Mouse (Mus musculus) liver, embryonic 16.5 days (tissue): ENCODE measurements at regions not wholly inside any gene's neighbourhood (a gene's known extent, or its start where the extent isn't known, plus 50 kb on each side); places are given as distances from the start of the nearest gene placed in this dataset.

Experiments used
- ATAC-seq: fragments of 200-750 bp; cut with Nextera tagmentation; 2 replicates; pipeline ENCODE4 v1.8.0; 2017; ENCODE audit warnings: low read depth, mild to moderate bottlenecking, moderate number of reproducible peaks, moderate library complexity
- H3K27ac ChIP-seq: fragments of 300-500 bp; sonication (generic); 2 replicates; pipeline ENCODE4 v1.5.1; 2014; ENCODE audit warnings: mild to moderate bottlenecking, low read length
- H3K27me3 ChIP-seq: fragments of 300-500 bp; sonication (generic); 2 replicates; pipeline ENCODE4 v1.6.1; 2014; ENCODE audit warnings: low read depth, low read length, mixed read lengths; ENCODE audit not compliant: control insufficient read depth, insufficient read depth
- H3K36me3 ChIP-seq: fragments of 300-500 bp; sonication (generic); 2 replicates; pipeline ENCODE4 v1.6.1; 2014; ENCODE audit warnings: mild to moderate bottlenecking; ENCODE audit not compliant: control insufficient read depth, insufficient read depth
- H3K4me1 ChIP-seq: fragments of 300-500 bp; sonication (generic); 2 replicates; pipeline ENCODE4 v1.6.1; 2014; ENCODE audit warnings: low read depth, low read length, mixed read lengths; ENCODE audit not compliant: control insufficient read depth
- H3K4me2 ChIP-seq: fragments of 300-500 bp; sonication (generic); 2 replicates; pipeline ENCODE4 v1.6.1; 2014; ENCODE audit warnings: low read depth, low read length, mixed read lengths
- H3K4me3 ChIP-seq: fragments of 300-500 bp; sonication (generic); 2 replicates; pipeline ENCODE4 v1.5.1; 2014; ENCODE audit warnings: low read depth, mild to moderate bottlenecking, low read length
- H3K9ac ChIP-seq: fragments of 300-500 bp; sonication (generic); 2 replicates; pipeline ENCODE4 v1.6.1; 2014; ENCODE audit warnings: low read depth, low read length
- H3K9me3 ChIP-seq: fragments of 300-500 bp; sonication (generic); replicated peaks from 2 replicates; pipeline ENCODE4 v1.6.1; 2016; ENCODE audit warnings: low read length; ENCODE audit not compliant: control insufficient read depth
- WGBS: fragments of 180-500 bp; shearing (Covaris S2); extraction: QIAGEN DNeasy Blood & Tissue Kit; methylation state at CpG from one replicate; pipeline ENCODE4 v1.1.7; 2014; ENCODE audit not compliant: insufficient replicate concordance; 5-methylcytosine and 5-hydroxymethylcytosine counted together

GRCm38 (mm10) chrX:53976273-53977135, 179.0 kb upstream of the Xlr start:
- no peaks in the 10 kb centered on the region for H3K4me1 ChIP-seq
- no peak overlapping the region for H3K27ac ChIP-seq
- no peaks in the 10 kb centered on the region; the same call in 1 of the 2 replicates for H3K27me3 ChIP-seq
- H3K36me3 ChIP-seq = no peaks in the 10 kb centered on the region
- H3K9me3 ChIP-seq = no peaks in the 10 kb centered on the region
- no peak overlapping the region for H3K9ac ChIP-seq
- H3K4me2 ChIP-seq = 0 out of 2 replicates have a peak overlapping the region, but pooled peaks have one; percentile 6
- 23% methylated on average over 33 of the region's 42 CpGs for WGBS
- ATAC-seq = no peak
- no peak overlapping the region for H3K4me3 ChIP-seq

GRCm38 (mm10) chrX:53975545-53976272, 178.2 kb upstream of the Xlr start:
- Histone ChIP-seq H3K9ac (no peak overlapping the region), H3K27ac (no peak overlapping the region), H3K4me2 (no peak overlapping the region), H3K4me3 (no peak overlapping the region), H3K4me1 (no peaks in the 10 kb centered on the region), H3K9me3 (no peaks in the 10 kb centered on the region), H3K27me3 (no peaks in the 10 kb centered on the region; the same call in 1 of the 2 replicates), H3K36me3 (no peaks in the 10 kb centered on the region)
- ATAC-seq = no peak
- WGBS = 25% methylated on average over 24 of the region's 28 CpGs

GRCm38 (mm10) chrX:53974732-53975544, 177.4 kb upstream of the Xlr start:
- Histone ChIP-seq H3K36me3 (no peaks in the 10 kb centered on the region), H3K4me3 (no peak overlapping the region), H3K27ac (no peak overlapping the region), H3K9ac (no peak overlapping the region), H3K27me3 (no peaks in the 10 kb centered on the region; the same call in 1 of the 2 replicates), H3K9me3 (no peaks in the 10 kb centered on the region), H3K4me1 (no peaks in the 10 kb centered on the region), H3K4me2 (peak overlapping the region; percentile 6; the same call in 1 of the 2 replicates)
- 24% methylated on average over 52 of the region's 52 CpGs for WGBS
- ATAC-seq = no peak
